Mouse (Mus musculus) embryonic facial prominence, embryonic 12.5 days (tissue): ENCODE data around the gene Gstk1. TPM values are rescaled to one million over a fixed set of nuclear protein-coding genes. Genes with fewer than 3 reads are reported as not detected.

ENCODE experiments used
- ATAC-seq: fragments of 200-750 bp; cut with Nextera tagmentation; 2 replicates; pipeline ENCODE4 v1.8.0; 2017; ENCODE audit not compliant: insufficient number of reproducible peaks, insufficient read depth, low FRiP score, low TSS enrichment
- H3K27ac ChIP-seq: fragments of 300-500 bp; sonication (generic); 2 replicates; pipeline ENCODE4 v1.5.1; 2016; ENCODE audit warnings: mild to moderate bottlenecking
- H3K27me3 ChIP-seq: fragments of 300-500 bp; sonication (generic); 2 replicates; pipeline ENCODE4 v1.6.1; 2016; ENCODE audit warnings: mild to moderate bottlenecking, moderate library complexity
- H3K36me3 ChIP-seq: fragments of 300-500 bp; sonication (generic); 2 replicates; pipeline ENCODE4 v1.6.1; 2016; ENCODE audit warnings: mild to moderate bottlenecking
- H3K4me1 ChIP-seq: fragments of 300-500 bp; sonication (generic); 2 replicates; pipeline ENCODE4 v1.6.1; 2016
- H3K4me2 ChIP-seq: fragments of 300-500 bp; sonication (generic); replicated peaks from 2 replicates; pipeline ENCODE4 v1.6.1; 2016; ENCODE audit warnings: mild to moderate bottlenecking, moderate library complexity
- H3K4me3 ChIP-seq: fragments of 300-500 bp; sonication (generic); 2 replicates; pipeline ENCODE4 v1.5.1; 2016; ENCODE audit warnings: mild to moderate bottlenecking
- H3K9ac ChIP-seq: fragments of 300-500 bp; sonication (generic); 2 replicates; pipeline ENCODE4 v1.6.1; 2016; ENCODE audit warnings: mild to moderate bottlenecking, moderate library complexity
- H3K9me3 ChIP-seq: fragments of 300-500 bp; sonication (generic); 2 replicates; pipeline ENCODE4 v1.6.1; 2016; ENCODE audit warnings: mild to moderate bottlenecking, moderate library complexity
- WGBS: fragments of 180-500 bp; shearing (Covaris S2); methylation state at CpG from one replicate; pipeline ENCODE4 v1.1.7; 2016; 5-methylcytosine and 5-hydroxymethylcytosine counted together
- polyA plus RNA-seq: library from polyadenylated mRNA; unstranded; fragments of >200 nt; fragmentation: Nextera tagmentation; extraction: Ambion mirVana; gene quantifications from 2 replicates; pipeline ENCODE4 v1.2.1, GENCODE M21; 2016

Gene Gstk1
- 27.8 and 28.4 TPM in 2 replicates for polyA plus RNA-seq

GRCm38 (mm10) chr6:42245711-42246353, at the start of gene Gstk1:
Gstk1 (plus strand) TSS chr6:42245935.
- H3K27ac ChIP-seq = no peak within 1 kb of the TSS
- peak; percentile 100 for ATAC-seq
- WGBS = 3% methylated on average over 28 of the region's 28 CpGs
- peak within 1 kb of the TSS; percentile 46 for H3K9ac ChIP-seq
- no peaks in the 10 kb centered on the region for H3K4me1 ChIP-seq
- no peaks in the 10 kb centered on the region for H3K9me3 ChIP-seq
- peak within 1 kb of the TSS; percentile 45 for H3K4me3 ChIP-seq
- H3K36me3 ChIP-seq = no peaks in the 10 kb centered on the region
- H3K4me2 ChIP-seq = peak within 1 kb of the TSS; percentile 72
- H3K27me3 ChIP-seq = 0 out of 2 replicates have a peak, but pooled peaks cover 7% of the 10 kb centered on the region

DNA sequence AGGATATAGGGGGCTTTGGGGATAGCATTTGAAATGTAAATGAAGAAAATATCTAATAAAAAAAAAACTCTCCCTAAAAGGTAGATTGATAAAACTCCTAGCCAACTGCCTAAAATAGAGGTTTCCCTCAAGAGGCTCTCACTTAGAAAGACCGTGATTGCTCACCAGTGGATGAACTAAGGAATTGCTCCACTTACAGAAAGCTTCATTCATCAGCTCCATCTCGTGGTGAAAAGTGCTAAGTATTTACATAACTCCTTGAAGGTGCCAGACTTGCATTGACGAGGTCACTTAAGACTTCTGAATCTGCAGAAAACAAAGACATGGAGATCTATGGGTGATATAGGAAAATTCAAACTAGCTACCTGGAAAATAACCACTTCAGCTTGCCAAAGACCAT, 48.0 kb upstream of the Gstk1 start:
- Histone ChIP-seq H3K36me3 (no peaks in the 10 kb centered on the region), H3K4me3 (no peak overlapping the region), H3K4me2 (no peak overlapping the region), H3K27ac (no peak overlapping the region), H3K4me1 (no peaks in the 10 kb centered on the region), H3K9ac (no peak overlapping the region), H3K9me3 (no peaks in the 10 kb centered on the region), H3K27me3 (no peaks in the 10 kb centered on the region)
- WGBS = 49% methylated on average over 3 of the region's 3 CpGs
- ATAC-seq = no peak

- H3K4me1 ChIP-seq = no peaks in the 10 kb centered on the region
- no peak overlapping the region for H3K9ac ChIP-seq
- H3K36me3 ChIP-seq = no peaks in the 10 kb centered on the region
- no peaks in the 10 kb centered on the region for H3K27me3 ChIP-seq
- H3K4me2 ChIP-seq = no peak overlapping the region
- 72% methylated on average over 1 of the region's 1 CpGs for WGBS
- H3K27ac ChIP-seq = no peak overlapping the region
- H3K9me3 ChIP-seq = no peaks in the 10 kb centered on the region
- no peak overlapping the region for H3K4me3 ChIP-seq
- no peak for ATAC-seq
Observed at GRCm38 (mm10) chr6:42199498-42199897, 46.2 kb upstream of the Gstk1 start.

- Histone ChIP-seq H3K9me3 (no peaks in the 10 kb centered on the region), H3K27ac (no peak within 1 kb of the TSS), H3K4me1 (no peaks in the 10 kb centered on the region), H3K4me3 (no peak within 1 kb of the TSS), H3K36me3 (no peaks in the 10 kb centered on the region), H3K27me3 (no peaks in the 10 kb centered on the region), H3K9ac (no peak within 1 kb of the TSS), H3K4me2 (no peak within 1 kb of the TSS)
- WGBS = 88% methylated on average over 2 of the region's 2 CpGs
- no peak for ATAC-seq
Observed at GRCm38 (mm10) chr6:42215028-42215427, 30.7 kb upstream of the Gstk1 start, which contains the start of gene Tas2r144. Tas2r144 (plus strand) TSS chr6:42215328.

GRCm38 (mm10) chr6:42222286-42222685, 23.4 kb upstream of the Gstk1 start:
- H3K27ac ChIP-seq = no peak overlapping the region
- H3K4me1 ChIP-seq = no peaks in the 10 kb centered on the region
- no peak overlapping the region for H3K4me3 ChIP-seq
- H3K9ac ChIP-seq = no peak overlapping the region
- WGBS = 33% methylated on average over 3 of the region's 3 CpGs
- no peak for ATAC-seq
- H3K9me3 ChIP-seq = no peaks in the 10 kb centered on the region
- H3K4me2 ChIP-seq = no peak overlapping the region
- H3K36me3 ChIP-seq = no peaks in the 10 kb centered on the region
- no peaks in the 10 kb centered on the region for H3K27me3 ChIP-seq

DNA sequence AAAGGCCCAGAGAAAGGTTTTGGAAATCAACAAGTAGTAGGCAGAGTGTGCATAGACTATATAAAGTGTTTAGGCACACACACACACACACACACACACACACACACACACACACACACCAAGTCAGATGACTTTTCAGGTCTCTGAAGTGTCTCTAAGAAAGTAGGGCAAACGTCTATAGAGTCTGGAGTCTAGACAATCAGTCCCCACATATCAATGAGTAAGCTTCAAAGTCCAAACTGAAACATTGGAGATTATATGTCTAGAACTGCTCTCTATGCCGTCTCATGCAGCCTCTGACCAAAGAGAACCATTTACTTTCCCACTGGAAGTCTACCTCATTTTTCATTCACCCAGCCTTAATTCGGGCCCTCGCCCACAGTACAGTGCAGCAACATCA, 20.7 kb upstream of the Gstk1 start:
- ATAC-seq = no peak
- Histone ChIP-seq H3K9me3 (no peaks in the 10 kb centered on the region), H3K4me2 (no peak overlapping the region), H3K4me1 (no peaks in the 10 kb centered on the region), H3K9ac (no peak overlapping the region), H3K27me3 (no peaks in the 10 kb centered on the region), H3K36me3 (no peaks in the 10 kb centered on the region), H3K27ac (no peak overlapping the region), H3K4me3 (no peak overlapping the region)
- WGBS = 68% methylated on average over 4 of the region's 4 CpGs

DNA sequence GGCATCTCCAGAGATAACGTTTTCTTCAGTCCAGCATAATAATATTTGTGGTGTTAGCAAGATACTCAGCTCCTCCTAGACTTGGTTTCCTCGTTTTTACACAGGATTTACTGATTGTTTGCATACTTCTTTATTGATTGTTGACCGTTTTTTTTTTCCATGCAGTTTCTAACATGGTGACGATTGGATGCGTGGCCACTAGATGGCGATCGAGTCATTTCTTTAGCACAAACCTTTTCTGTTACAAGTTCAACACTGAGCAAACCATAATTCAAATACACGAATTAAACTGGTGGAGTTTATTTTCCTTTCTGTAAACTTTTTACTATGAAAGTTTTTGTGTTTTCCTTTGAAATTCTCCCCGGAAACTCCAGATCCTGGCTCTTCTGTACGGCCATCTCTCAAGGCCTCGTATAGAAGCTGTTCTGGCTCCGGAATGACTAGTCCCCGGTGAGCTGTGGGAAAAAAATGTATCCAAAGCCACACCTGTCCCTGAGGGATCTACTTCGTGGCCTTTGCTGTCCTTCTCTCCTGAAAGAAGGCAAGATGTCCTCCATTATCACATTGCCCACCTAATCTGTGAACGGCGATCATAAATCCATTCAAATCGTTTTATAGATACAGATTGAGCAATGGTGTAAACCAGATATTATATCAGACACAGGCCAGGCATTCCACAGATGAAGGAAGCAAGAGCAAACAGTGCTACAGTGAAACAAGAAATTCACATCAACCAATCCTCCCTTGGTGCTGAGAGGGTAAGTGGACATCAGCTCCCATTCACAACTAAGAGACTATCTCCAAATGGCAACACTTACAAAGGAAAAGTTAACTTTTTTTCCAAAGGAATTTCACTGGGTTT, 18.3 kb upstream of the Gstk1 start:
- WGBS = 33% methylated on average over 17 of the region's 17 CpGs
- ATAC-seq = no peak

GRCm38 (mm10) chr6:42229610-42230009, 16.1 kb upstream of the Gstk1 start:
- ATAC-seq = no peak
- no peaks in the 10 kb centered on the region for H3K27me3 ChIP-seq
- WGBS = 71% methylated on average over 4 of the region's 4 CpGs
- H3K9me3 ChIP-seq = no peaks in the 10 kb centered on the region
- H3K27ac ChIP-seq = no peak overlapping the region
- H3K4me3 ChIP-seq = no peak overlapping the region
- no peaks in the 10 kb centered on the region for H3K36me3 ChIP-seq
- no peak overlapping the region for H3K9ac ChIP-seq
- no peaks in the 10 kb centered on the region for H3K4me1 ChIP-seq
- no peak overlapping the region for H3K4me2 ChIP-seq

More for the DNA sequence above, 18.3 kb upstream of the Gstk1 start:
- no peaks in the 10 kb centered on the region for H3K27me3 ChIP-seq
- no peak overlapping the region for H3K9ac ChIP-seq
- no peak overlapping the region for H3K27ac ChIP-seq
- no peak overlapping the region for H3K4me3 ChIP-seq
- H3K4me2 ChIP-seq = no peak overlapping the region
- no peaks in the 10 kb centered on the region for H3K4me1 ChIP-seq
- H3K36me3 ChIP-seq = no peaks in the 10 kb centered on the region
- no peaks in the 10 kb centered on the region for H3K9me3 ChIP-seq

DNA sequence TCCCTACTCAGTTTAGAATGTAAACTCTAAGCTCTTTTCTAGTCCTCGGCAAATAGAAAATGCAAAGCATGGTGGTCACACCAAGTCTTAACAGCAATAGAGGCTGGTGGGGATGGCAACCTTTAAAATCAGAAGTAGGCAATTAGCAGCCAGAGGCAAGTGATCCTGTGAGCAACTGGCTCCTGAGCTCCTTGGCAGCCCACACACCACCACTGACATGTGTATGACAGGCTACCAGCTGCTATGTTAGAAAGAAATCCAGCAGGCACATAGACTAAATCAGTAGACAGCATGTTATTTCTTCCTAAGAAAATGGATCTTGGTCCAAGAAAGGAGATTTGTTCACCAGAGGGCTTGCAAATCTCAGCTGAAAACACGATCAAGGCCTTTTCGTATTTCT, 14.5 kb upstream of the Gstk1 start:
- Histone ChIP-seq H3K4me1 (no peaks in the 10 kb centered on the region), H3K4me2 (no peak overlapping the region), H3K4me3 (no peak overlapping the region), H3K9me3 (no peaks in the 10 kb centered on the region), H3K9ac (no peak overlapping the region), H3K36me3 (no peaks in the 10 kb centered on the region), H3K27me3 (no peaks in the 10 kb centered on the region), H3K27ac (no peak overlapping the region)
- 90% methylated on average over 3 of the region's 3 CpGs for WGBS
- no peak for ATAC-seq

DNA sequence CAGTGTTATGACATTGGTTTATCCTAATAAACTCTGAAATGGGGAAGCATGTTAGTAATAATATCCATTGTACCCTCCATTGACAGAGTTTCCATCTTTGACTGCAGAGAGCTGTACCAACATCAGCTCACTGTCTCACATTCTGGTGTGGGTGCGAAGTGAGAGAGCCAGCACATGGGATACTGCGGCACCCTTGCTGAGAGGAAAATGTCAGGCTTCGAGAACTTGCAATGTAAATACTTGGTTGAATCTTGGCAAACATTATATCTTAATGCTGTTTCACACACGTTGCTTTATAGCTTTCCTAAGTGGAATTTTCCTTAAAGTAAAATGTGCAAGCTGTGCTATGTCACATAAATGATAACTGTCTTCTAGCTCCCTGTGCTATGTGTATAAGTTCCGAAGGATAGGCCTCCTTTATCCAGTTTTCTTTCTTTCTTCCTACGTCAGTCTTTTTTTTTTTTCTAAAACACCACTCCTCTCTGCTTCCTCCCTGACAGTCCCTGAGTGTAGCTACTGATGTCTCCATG, 8.4 kb upstream of the Gstk1 start:
- Histone ChIP-seq H3K27me3 (no peaks in the 10 kb centered on the region), H3K4me3 (no peak overlapping the region), H3K9ac (no peak overlapping the region), H3K27ac (no peak overlapping the region), H3K4me1 (no peaks in the 10 kb centered on the region), H3K9me3 (no peaks in the 10 kb centered on the region), H3K4me2 (no peak overlapping the region), H3K36me3 (no peaks in the 10 kb centered on the region)
- no peak for ATAC-seq
- WGBS = 72% methylated on average over 6 of the region's 6 CpGs

GRCm38 (mm10) chr6:42241311-42242045, 4.3 kb upstream of the Gstk1 start:
- Histone ChIP-seq H3K4me3 (no peak overlapping the region), H3K27ac (no peak overlapping the region), H3K9ac (no peak overlapping the region), H3K4me1 (no peaks in the 10 kb centered on the region), H3K36me3 (no peaks in the 10 kb centered on the region), H3K9me3 (no peaks in the 10 kb centered on the region), H3K4me2 (no peak overlapping the region), H3K27me3 (0 out of 2 replicates have a peak, but pooled peaks cover 1% of the 10 kb centered on the region)
- whole genome bisulfite sequencing = 66% methylated on average over 6 of the region's 6 CpGs
- ATAC-seq = no peak
